Mouse (Mus musculus): ENCODE results near the gene Gm49352. TPM values are rescaled to one million over a fixed set of nuclear protein-coding genes. Genes with fewer than 3 reads are reported as not detected.
"Not testable (repeated sequence)": the region's sequence is repeated elsewhere in the genome, so short reads cannot be mapped to it uniquely, and the experiment has no call there.

Gm49352 gene
- polyA plus RNA-seq (2021) = not detected

DNA sequence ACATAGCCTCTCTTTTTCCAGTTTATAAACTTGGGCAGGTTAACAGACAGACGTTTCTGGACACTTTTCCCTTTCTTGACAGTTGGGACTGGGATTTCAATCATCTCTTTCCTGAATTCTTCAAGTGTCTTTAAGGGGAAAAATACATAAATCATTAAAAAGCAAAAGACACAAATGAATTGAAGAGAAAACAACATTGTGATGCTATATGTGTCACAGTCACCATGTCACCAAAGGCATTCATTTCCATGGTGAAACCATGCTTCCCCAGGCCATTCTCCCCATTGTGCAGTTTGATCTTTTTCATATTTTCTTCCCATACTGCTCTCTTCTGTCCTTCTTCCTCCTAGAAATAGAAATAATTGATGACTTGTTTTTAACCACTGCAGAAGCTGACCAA is at the start of gene Gm49352:
Gene Gm49352 (minus strand): TSS at position 101 of the 400 bp plus-strand sequence.
- POLR2A ChIA-PET; CTCF ChIA-PET; ATAC-seq; H3K27me3 ChIP-seq; DNase-seq (ENCODE audit: low read depth, low spot score): not testable (repeated sequence)
- in situ Hi-C loops (cut with MboI; ENCODE audit: low pct_unique_long_range_greater_than_20kb) = loop anchor here (5.0 kb wide), 1 partner anchor 76 kb away; no protein-coding TSS in a partner anchor

- DNase-seq (ENCODE audit: low read depth, low spot score) (no peak), ATAC-seq (no peak)
- ChIA-PET POLR2A (no interaction called here), CTCF (no interaction called here)
- no peak for TF ChIP-seq CTCF (IDR thresholded peaks at IDR 0.05)
- H3K27me3 ChIP-seq = no peaks in the 10 kb centered on the region
- in situ Hi-C loops (cut with MboI; ENCODE audit: low pct_unique_long_range_greater_than_20kb) = no loop called here
Measured at GRCm38 (mm10) chr13:61570027-61570426, 2.1 kb upstream of the Gm49352 start, which contains the start of gene Cts3. Gene Cts3, minus strand, starts transcription at chr13:61570127.

GRCm38 (mm10) chr13:61541631-61542030 is 26.3 kb downstream of the Gm49352 start, which contains the start of gene Ctsm:
Gene Ctsm, minus strand, starts transcription at chr13:61541839.
- POLR2A ChIA-PET = no interaction called here
- TF ChIP-seq CTCF (IDR thresholded peaks at IDR 0.05) = no peak
- no peaks in the 10 kb centered on the region for H3K27me3 ChIP-seq
- in situ Hi-C loops (cut with MboI; ENCODE audit: low pct_unique_long_range_greater_than_20kb) = no loop called here
- ATAC-seq (no peak), DNase-seq (ENCODE audit: low read depth, low spot score) (no peak)
- CTCF ChIA-PET = no interaction called here

Other genes starting within 250 kb of the Gm49352 start
- gene Cts7, start 210.0 kb downstream of the Gm49352 start, polyA plus RNA-seq (2021) = not detected
- gene Ctsm, start 26.3 kb downstream of the Gm49352 start, polyA plus RNA-seq (2021) = not detected
- not detected for gene Cts3, start 2.0 kb upstream of the Gm49352 start, polyA plus RNA-seq (2021)